Mouse (Mus musculus): Measurements from ENCODE around the gene Sec14l5. TPM values are rescaled to one million over a fixed set of nuclear protein-coding genes. Genes with fewer than 3 reads are reported as not detected.

Gene Sec14l5
- 19.6 and 25.4 TPM in 2 replicates for polyA plus RNA-seq (2012; rRNA removed)

DNA sequence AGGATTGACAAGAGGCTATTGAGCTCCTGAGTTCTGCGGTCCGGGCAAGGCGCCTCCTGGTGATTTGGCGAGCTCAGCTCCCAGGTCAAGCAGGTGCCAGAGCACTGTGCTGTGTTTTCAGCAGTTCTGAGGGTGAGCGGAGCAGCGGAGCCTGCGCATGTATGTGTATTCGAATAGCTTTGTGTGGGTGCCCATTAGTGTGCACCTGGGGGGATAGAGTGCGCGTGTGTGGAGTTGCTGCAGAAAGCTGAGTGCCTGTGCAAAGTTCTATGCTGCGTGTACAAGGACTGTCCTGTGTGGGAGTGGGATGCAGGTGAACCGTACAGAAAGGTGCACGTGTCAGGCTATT is at the start of gene Sec14l5:
TSS of gene Sec14l5 (plus strand) at position 73 of the 349 bp plus-strand sequence.
- TF ChIP-seq CTCF (IDR thresholded peaks at IDR 0.05; ENCODE audit: borderline replicate concordance, insufficient read depth, low read depth, low read length) (no peak), POLR2A (IDR thresholded peaks at IDR 0.05; ENCODE audit: borderline replicate concordance, insufficient read depth, low read length) (no peak)
- Histone ChIP-seq H3K4me1 (ENCODE audit: control insufficient read depth, insufficient read depth, low read length) (peaks cover 3% of the 10 kb centered on the region; the same call in 1 of the 2 replicates), H3K27me3 (ENCODE audit: control insufficient read depth, insufficient read depth, low read length) (no peaks in the 10 kb centered on the region), H3K4me3 (replicated peaks; ENCODE audit: insufficient read depth, low read depth, low read length) (peak within 1 kb of the TSS; percentile 38), H3K27ac (ENCODE audit: insufficient read depth, low read length) (no peak within 1 kb of the TSS)
- 16% methylated on average over 13 of the region's 13 CpGs for WGBS
- DNase-seq = no peak

DNA sequence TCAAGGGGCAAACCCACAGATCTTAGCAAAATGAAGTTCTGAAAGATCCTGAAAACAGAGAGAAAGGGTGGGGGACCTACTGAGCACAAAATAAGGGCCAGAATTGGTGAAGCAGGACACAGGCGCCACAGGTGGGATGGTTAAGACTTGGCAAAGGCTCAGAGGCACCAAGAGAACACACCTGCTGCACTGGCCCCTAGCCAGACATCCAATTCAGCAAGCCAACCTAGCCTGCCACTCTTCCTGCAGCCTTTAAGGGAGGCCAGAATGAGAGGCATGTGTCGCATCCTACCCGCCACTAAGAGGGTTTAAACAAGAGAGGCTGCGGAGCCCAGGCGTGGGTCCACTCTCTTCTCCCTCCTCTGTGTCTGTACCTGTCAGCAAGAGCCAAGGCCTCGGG is 45.9 kb upstream of the Sec14l5 start:
- Histone ChIP-seq H3K27ac (ENCODE audit: insufficient read depth, low read length) (no peak overlapping the region), H3K27me3 (ENCODE audit: control insufficient read depth, insufficient read depth, low read length) (no peaks in the 10 kb centered on the region), H3K4me1 (ENCODE audit: control insufficient read depth, insufficient read depth, low read length) (peaks cover 23% of the 10 kb centered on the region), H3K4me3 (replicated peaks; ENCODE audit: insufficient read depth, low read depth, low read length) (no peak overlapping the region)
- no peak for TF ChIP-seq CTCF (IDR thresholded peaks at IDR 0.05; ENCODE audit: borderline replicate concordance, insufficient read depth, low read depth, low read length)
- TF ChIP-seq POLR2A (IDR thresholded peaks at IDR 0.05; ENCODE audit: borderline replicate concordance, insufficient read depth, low read length) = no peak
- peak; percentile 85 to 89 for DNase-seq
- 13% methylated on average over 6 of the region's 6 CpGs for WGBS

DNA sequence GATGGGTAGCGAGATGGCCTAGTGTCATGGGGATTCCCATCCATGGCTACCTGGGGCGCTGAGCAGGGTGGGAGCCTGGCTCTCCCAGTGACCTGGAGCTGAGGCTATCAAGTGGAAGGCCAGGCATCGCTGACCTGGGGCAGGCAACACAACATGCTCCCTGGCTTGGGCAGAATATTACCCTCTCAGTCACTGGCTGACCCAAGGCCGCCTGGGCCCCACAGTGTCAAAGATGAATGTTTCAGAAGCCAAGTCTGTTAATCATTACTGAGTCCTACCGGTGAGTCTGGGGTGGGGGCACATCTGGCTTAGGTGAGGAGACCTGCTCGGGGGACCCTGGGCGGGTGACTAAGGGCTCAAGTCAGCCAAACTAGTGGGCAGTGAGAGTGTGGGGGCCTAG is 37.0 kb upstream of the Sec14l5 start:
- 94% methylated on average over 7 of the region's 7 CpGs for WGBS
- Histone ChIP-seq H3K4me3 (replicated peaks; ENCODE audit: insufficient read depth, low read depth, low read length) (no peak overlapping the region), H3K27ac (ENCODE audit: insufficient read depth, low read length) (no peak overlapping the region), H3K4me1 (ENCODE audit: control insufficient read depth, insufficient read depth, low read length) (peaks cover 5% of the 10 kb centered on the region), H3K27me3 (ENCODE audit: control insufficient read depth, insufficient read depth, low read length) (no peaks in the 10 kb centered on the region)
- TF ChIP-seq POLR2A (IDR thresholded peaks at IDR 0.05; ENCODE audit: borderline replicate concordance, insufficient read depth, low read length) (no peak), CTCF (IDR thresholded peaks at IDR 0.05; ENCODE audit: borderline replicate concordance, insufficient read depth, low read depth, low read length) (no peak)
- no peak for DNase-seq

DNA sequence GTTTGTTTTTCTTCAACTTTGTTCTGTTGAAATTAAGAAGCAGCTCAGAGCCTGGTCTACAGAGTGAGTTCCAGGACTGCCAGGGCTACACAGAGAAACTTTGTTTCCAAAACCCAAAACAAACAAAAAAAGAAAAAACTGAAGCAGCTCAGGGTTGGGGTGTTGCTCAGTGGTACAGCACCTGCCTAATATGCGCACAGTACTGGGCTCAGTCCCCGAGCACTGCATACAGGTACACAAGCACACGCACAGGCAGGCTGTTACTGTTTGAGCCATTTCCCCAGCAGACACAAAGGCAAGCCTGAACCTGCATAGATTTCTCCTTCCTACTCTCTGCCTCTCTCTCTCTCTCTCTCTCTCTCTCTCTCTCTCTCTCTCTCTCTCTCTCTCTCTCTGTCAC is 35.9 kb upstream of the Sec14l5 start:
- DNase-seq = no peak
- Histone ChIP-seq H3K4me3 (replicated peaks; ENCODE audit: insufficient read depth, low read depth, low read length) (no peak overlapping the region), H3K27ac (ENCODE audit: insufficient read depth, low read length) (no peak overlapping the region), H3K4me1 (ENCODE audit: control insufficient read depth, insufficient read depth, low read length) (no peaks in the 10 kb centered on the region), H3K27me3 (ENCODE audit: control insufficient read depth, insufficient read depth, low read length) (no peaks in the 10 kb centered on the region)
- 98% methylated on average over 3 of the region's 3 CpGs for WGBS
- TF ChIP-seq POLR2A (IDR thresholded peaks at IDR 0.05; ENCODE audit: borderline replicate concordance, insufficient read depth, low read length) (no peak), CTCF (IDR thresholded peaks at IDR 0.05; ENCODE audit: borderline replicate concordance, insufficient read depth, low read depth, low read length) (no peak)

DNA sequence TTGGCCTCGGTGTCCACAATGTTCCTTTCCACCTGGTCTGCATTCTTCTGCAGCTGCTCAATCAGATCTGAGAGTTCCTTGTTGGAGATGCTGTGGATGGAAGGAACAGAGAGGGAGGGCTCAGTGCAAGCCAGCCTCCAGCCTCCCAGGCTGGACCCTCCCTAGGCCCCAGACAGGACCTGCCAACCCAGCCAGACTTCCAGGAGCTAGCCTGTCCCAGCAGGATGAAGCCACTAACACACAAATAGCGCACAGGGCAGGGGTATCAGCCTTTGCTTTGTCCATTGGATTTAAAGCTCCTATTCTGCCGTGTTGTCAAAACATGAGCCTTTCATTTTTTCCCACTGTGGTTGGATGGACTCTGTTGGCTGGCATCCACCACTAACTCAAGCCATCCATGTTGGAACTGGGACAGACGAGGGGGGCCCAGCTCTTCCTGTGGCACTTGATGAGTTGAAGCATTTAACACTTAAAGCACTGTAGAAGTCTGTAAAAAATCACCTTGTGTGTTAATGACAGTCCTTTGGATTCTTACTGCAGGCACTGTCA is 33.8 kb upstream of the Sec14l5 start:
- no peak overlapping the region for H3K4me3 ChIP-seq (replicated peaks; ENCODE audit: insufficient read depth, low read depth, low read length)
- WGBS = 43% methylated on average over 4 of the region's 4 CpGs
- no peak for DNase-seq
- no peaks in the 10 kb centered on the region for H3K4me1 ChIP-seq (ENCODE audit: control insufficient read depth, insufficient read depth, low read length)
- TF ChIP-seq CTCF (IDR thresholded peaks at IDR 0.05; ENCODE audit: borderline replicate concordance, insufficient read depth, low read depth, low read length) (no peak), POLR2A (IDR thresholded peaks at IDR 0.05; ENCODE audit: borderline replicate concordance, insufficient read depth, low read length) (no peak)
- no peaks in the 10 kb centered on the region for H3K27me3 ChIP-seq (ENCODE audit: control insufficient read depth, insufficient read depth, low read length)
- no peak overlapping the region for H3K27ac ChIP-seq (ENCODE audit: insufficient read depth, low read length)

DNA sequence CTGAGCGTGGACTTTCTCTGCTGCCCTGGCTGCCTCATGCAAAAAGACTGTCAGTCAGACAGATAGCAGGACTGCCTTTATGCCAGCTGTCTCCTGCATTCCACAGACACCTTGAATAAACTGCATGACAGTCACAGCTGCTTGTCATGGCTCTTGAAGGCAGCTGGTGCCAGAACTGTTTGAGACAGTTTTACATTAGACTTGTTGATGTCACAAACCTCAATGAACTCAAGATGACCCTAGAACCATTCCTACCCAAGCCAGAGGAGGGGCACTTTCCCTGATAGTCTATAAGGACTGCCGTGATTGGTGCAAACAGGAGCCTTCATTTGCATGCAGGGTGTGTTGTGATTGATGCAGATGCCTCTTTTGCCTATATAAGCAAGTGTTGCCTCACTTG is 33.3 kb upstream of the Sec14l5 start:
- Histone ChIP-seq H3K4me3 (replicated peaks; ENCODE audit: insufficient read depth, low read depth, low read length) (no peak overlapping the region), H3K27ac (ENCODE audit: insufficient read depth, low read length) (no peak overlapping the region), H3K4me1 (ENCODE audit: control insufficient read depth, insufficient read depth, low read length) (no peaks in the 10 kb centered on the region), H3K27me3 (ENCODE audit: control insufficient read depth, insufficient read depth, low read length) (no peaks in the 10 kb centered on the region)
- DNase-seq = no peak
- WGBS = 94% methylated on average over 2 of the region's 2 CpGs
- TF ChIP-seq POLR2A (IDR thresholded peaks at IDR 0.05; ENCODE audit: borderline replicate concordance, insufficient read depth, low read length) (no peak), CTCF (IDR thresholded peaks at IDR 0.05; ENCODE audit: borderline replicate concordance, insufficient read depth, low read depth, low read length) (no peak)

DNA sequence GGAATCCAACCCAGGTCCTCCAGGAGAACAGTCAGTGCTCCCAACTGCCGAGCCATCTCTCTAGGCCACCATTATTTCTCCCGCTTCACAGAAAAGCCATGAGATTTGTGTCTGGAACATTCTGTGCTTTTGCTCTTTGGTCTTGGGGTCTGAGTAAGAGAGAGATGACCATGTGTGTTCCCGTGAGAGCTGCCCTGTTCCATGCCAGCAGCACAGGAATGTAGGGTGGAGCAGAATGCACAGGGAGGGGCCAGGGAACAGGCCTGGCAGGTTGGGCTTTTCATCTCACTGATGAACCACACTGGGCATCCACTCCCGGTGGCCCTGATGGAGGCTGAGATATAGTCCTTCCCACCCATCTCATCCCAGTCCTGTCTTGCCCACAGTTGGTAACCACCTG is 27.5 kb upstream of the Sec14l5 start:
- no peaks in the 10 kb centered on the region for H3K4me1 ChIP-seq (ENCODE audit: control insufficient read depth, insufficient read depth, low read length)
- 82% methylated on average over 4 of the region's 4 CpGs for WGBS
- no peak for TF ChIP-seq POLR2A (IDR thresholded peaks at IDR 0.05; ENCODE audit: borderline replicate concordance, insufficient read depth, low read length)
- no peak for TF ChIP-seq CTCF (IDR thresholded peaks at IDR 0.05; ENCODE audit: borderline replicate concordance, insufficient read depth, low read depth, low read length)

DNA sequence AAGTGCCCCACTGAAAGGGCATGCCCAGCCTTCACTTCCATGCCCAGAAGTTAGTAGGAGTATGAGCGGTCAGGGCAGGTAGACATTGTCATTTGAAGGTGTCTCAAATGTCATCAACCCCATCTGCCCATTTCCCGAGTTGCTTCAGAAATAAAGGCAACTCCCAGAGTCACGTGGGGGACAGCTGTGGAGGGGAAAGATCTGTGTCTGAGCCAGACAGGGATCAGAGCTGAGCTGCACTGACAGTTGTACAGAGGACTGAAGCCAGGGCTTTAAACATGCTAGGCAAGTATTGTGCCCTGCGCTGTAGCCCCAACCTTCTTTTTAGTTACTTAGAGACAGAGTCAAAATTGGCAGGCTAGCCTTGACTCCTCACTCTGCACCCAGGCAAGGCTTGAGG is 27.1 kb upstream of the Sec14l5 start:
- no peaks in the 10 kb centered on the region for H3K4me1 ChIP-seq (ENCODE audit: control insufficient read depth, insufficient read depth, low read length)
- DNase-seq = no peak
- H3K27me3 ChIP-seq (ENCODE audit: control insufficient read depth, insufficient read depth, low read length) = no peaks in the 10 kb centered on the region
- TF ChIP-seq CTCF (IDR thresholded peaks at IDR 0.05; ENCODE audit: borderline replicate concordance, insufficient read depth, low read depth, low read length) = no peak
- no peak for TF ChIP-seq POLR2A (IDR thresholded peaks at IDR 0.05; ENCODE audit: borderline replicate concordance, insufficient read depth, low read length)
- 55% methylated on average over 4 of the region's 4 CpGs for WGBS
- no peak overlapping the region for H3K27ac ChIP-seq (ENCODE audit: insufficient read depth, low read length)
- H3K4me3 ChIP-seq (replicated peaks; ENCODE audit: insufficient read depth, low read depth, low read length) = no peak overlapping the region

More for the DNA sequence above, 27.5 kb upstream of the Sec14l5 start:
- no peak for DNase-seq
- no peaks in the 10 kb centered on the region for H3K27me3 ChIP-seq (ENCODE audit: control insufficient read depth, insufficient read depth, low read length)
- H3K27ac ChIP-seq (ENCODE audit: insufficient read depth, low read length) = no peak overlapping the region
- no peak overlapping the region for H3K4me3 ChIP-seq (replicated peaks; ENCODE audit: insufficient read depth, low read depth, low read length)
